Mouse (Mus musculus) ovary, postnatal 14 days (tissue): ENCODE results near the gene Vmn1r18.
"Not testable (repeated sequence)": the region's sequence is repeated elsewhere in the genome, so short reads cannot be mapped to it uniquely, and the experiment has no call there.

Source experiments
- DNase-seq: peaks from one replicate; pipeline ENCODE4 v3.0.0; 2022; ENCODE audit warnings: low spot score

Vmn1r18 gene

GRCm38 (mm10) chr6:57395683-57396082, at the start of gene Vmn1r18:
Vmn1r18 (minus strand) TSS chr6:57395783.
- DNase-seq: no peak

GRCm38 (mm10) chr6:57431196-57431595, 35.6 kb upstream of the Vmn1r18 start:
- no peak for DNase-seq

- DNase-seq: no peak
These were observed 33.0 kb upstream of the Vmn1r18 start, which contains the start of gene Vmn1r20 for GRCm38 (mm10) chr6:57428630-57429029. Vmn1r20 (plus strand) TSS chr6:57428930.

GRCm38 (mm10) chr6:57403480-57403879, 7.9 kb upstream of the Vmn1r18 start, which contains the start of gene Vmn1r19:
Vmn1r19 (plus strand) TSS chr6:57403780.
- DNase-seq: not testable (repeated sequence)

- DNase-seq: no peak
These were observed 28.1 kb downstream of the Vmn1r18 start for GRCm38 (mm10) chr6:57367496-57367895.

- DNase-seq: not testable (repeated sequence)
These were observed 29.7 kb downstream of the Vmn1r18 start for GRCm38 (mm10) chr6:57365866-57366265.

- no peak for DNase-seq
These were observed 32.0 kb downstream of the Vmn1r18 start, which contains the start of gene Vmn1r17 for GRCm38 (mm10) chr6:57363627-57364026. Vmn1r17 (minus strand) TSS chr6:57363727.

- DNase-seq: no peak
These were observed 38.7 kb downstream of the Vmn1r18 start for GRCm38 (mm10) chr6:57356864-57357263.

GRCm38 (mm10) chr6:57329394-57329793, 66.2 kb downstream of the Vmn1r18 start, which contains the start of gene Vmn1r16:
Vmn1r16 (minus strand) TSS chr6:57329494.
- no peak for DNase-seq
